Comparison of ENCODE assay signal across 1 mouse cellular context in the genomic region with DNA sequence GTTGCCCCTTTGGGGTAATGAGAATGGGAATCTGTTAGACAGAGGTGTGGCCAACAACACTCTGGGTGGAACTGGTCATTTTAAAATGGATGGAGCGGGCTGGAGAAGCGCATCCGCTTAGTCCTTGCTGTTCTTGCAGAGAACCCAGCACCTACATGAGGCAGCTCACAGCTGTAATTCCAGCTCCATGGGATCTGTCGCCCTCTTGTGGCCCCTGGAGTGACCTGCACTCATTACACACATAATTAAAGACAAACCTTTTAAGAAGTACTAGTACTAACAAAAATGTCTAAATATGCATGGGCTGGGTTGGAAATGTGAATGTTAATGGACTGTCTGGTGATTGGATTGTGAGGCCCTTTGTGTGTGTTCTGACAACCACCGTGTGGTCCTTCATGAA.
TF ChIP-seq lines count a peak whose summit lies in the region.

No protein-coding gene starts in this region.

TF ChIP-seq in MEL, 35 proteins besides CTCF, POLR2A, EP300 and RAD21 (continued from another document):
- no peak for TF ChIP-seq ZNF384 (IDR thresholded peaks at IDR 0.05; ENCODE audit: low read depth, low read length)
- TF ChIP-seq UBTF (IDR thresholded peaks at IDR 0.05; ENCODE audit: borderline replicate concordance, insufficient read depth, low read depth, low read length) = no peak
- no peak for TF ChIP-seq ELF1 (IDR thresholded peaks at IDR 0.05; ENCODE audit: low read depth, low read length)
- TF ChIP-seq NELFE (IDR thresholded peaks at IDR 0.05; ENCODE audit: low read depth, low read length) = no peak
- TF ChIP-seq GABPA (IDR thresholded peaks at IDR 0.05; ENCODE audit: low read depth, low read length) = no peak
- no peak for TF ChIP-seq MAZ (IDR thresholded peaks at IDR 0.05; ENCODE audit: low read depth, low read length)
- TF ChIP-seq RCOR1 (IDR thresholded peaks at IDR 0.05; ENCODE audit: low read depth, low read length) = no peak
- TF ChIP-seq SMC3 (IDR thresholded peaks at IDR 0.05; ENCODE audit: low read depth, low read length) = peak; percentile 96
- TF ChIP-seq NRF1 (IDR thresholded peaks at IDR 0.05; ENCODE audit: insufficient read depth, low read depth, low read length, poor library complexity, severe bottlenecking) = no peak
- TF ChIP-seq JUND (IDR thresholded peaks at IDR 0.05; ENCODE audit: low read depth, low read length) = peak; percentile 55; the same call in 1 of the 2 replicates
- TF ChIP-seq MEF2A (IDR thresholded peaks at IDR 0.05; ENCODE audit: extremely low read depth, insufficient replicate concordance, low read depth, low read length, poor library complexity, severe bottlenecking) = no peak
- no peak for TF ChIP-seq POLR2AphosphoS5 (IDR thresholded peaks at IDR 0.05; ENCODE audit: borderline replicate concordance, low read depth, low read length)
- TF ChIP-seq MXI1 (IDR thresholded peaks at IDR 0.05; ENCODE audit: low read depth, low read length) = no peak
TF ChIP-seq in MEL: peak in this region for 7.
